Mouse (Mus musculus): Measurements from ENCODE around the gene Gpr45.

- TF ChIP-seq CTCF (IDR thresholded peaks at IDR 0.05; ENCODE audit: control insufficient read depth, insufficient read depth, insufficient read length): no peak
- no peak for TF ChIP-seq CEBPB (IDR thresholded peaks at IDR 0.05; ENCODE audit: low read depth)
- TF ChIP-seq USF1 (IDR thresholded peaks at IDR 0.05; ENCODE audit: low read depth): no peak
- TF ChIP-seq MYOG (IDR thresholded peaks at IDR 0.05; ENCODE audit: control insufficient read depth, extremely low read depth, insufficient read length): no peak
These were observed 53.4 kb downstream of the Gpr45 start for GRCm38 (mm10) chr1:43006051-43006514.

All from C2C12 (cell line).